Mouse (Mus musculus) intestine, embryonic 16.5 days (tissue): ENCODE measurements around the gene Lmod2. TPM values are rescaled to one million over a fixed set of nuclear protein-coding genes. Genes with fewer than 3 reads are reported as not detected.

Source experiments
- ATAC-seq: fragments of 200-750 bp; cut with Nextera tagmentation; 2 replicates; pipeline ENCODE4 v1.8.0; 2017; ENCODE audit warnings: moderate TSS enrichment, moderate library complexity
- H3K27ac ChIP-seq: fragments of 300-500 bp; sonication (generic); 2 replicates; pipeline ENCODE4 v1.5.1; 2014; ENCODE audit warnings: mild to moderate bottlenecking, low read length
- H3K27me3 ChIP-seq: fragments of 300-500 bp; sonication (generic); replicated peaks from 2 replicates; pipeline ENCODE4 v1.6.1; 2014; ENCODE audit warnings: low read length, control low read depth, mixed read lengths; ENCODE audit not compliant: control insufficient read depth, insufficient read depth
- H3K36me3 ChIP-seq: fragments of 300-500 bp; sonication (generic); 2 replicates; pipeline ENCODE4 v1.6.1; 2014; ENCODE audit warnings: low read length, control low read depth; ENCODE audit not compliant: control insufficient read depth, insufficient read depth
- H3K4me1 ChIP-seq: fragments of 300-500 bp; sonication (generic); 2 replicates; pipeline ENCODE4 v1.6.1; 2014; ENCODE audit warnings: low read length, control low read depth, mixed read lengths; ENCODE audit not compliant: control insufficient read depth, insufficient read depth
- H3K4me2 ChIP-seq: fragments of 300-500 bp; sonication (generic); 2 replicates; pipeline ENCODE4 v1.6.1; 2014; ENCODE audit warnings: low read depth, low read length, control low read depth
- H3K4me3 ChIP-seq: fragments of 300-500 bp; sonication (generic); 2 replicates; pipeline ENCODE4 v1.5.1; 2014; ENCODE audit warnings: mild to moderate bottlenecking, low read length
- H3K9ac ChIP-seq: fragments of 300-500 bp; sonication (generic); 2 replicates; pipeline ENCODE4 v1.6.1; 2014; ENCODE audit warnings: low read depth, low read length
- H3K9me3 ChIP-seq: fragments of 300-500 bp; sonication (generic); 2 replicates; pipeline ENCODE4 v1.6.1; 2016; ENCODE audit warnings: low read length, control low read depth; ENCODE audit not compliant: control insufficient read depth
- WGBS: fragments of 180-500 bp; shearing (Covaris S2); extraction: QIAGEN DNeasy Blood & Tissue Kit; methylation state at CpG from one replicate; pipeline ENCODE4 v1.1.7; 2014; 5-methylcytosine and 5-hydroxymethylcytosine counted together
- polyA plus RNA-seq: library from polyadenylated mRNA; unstranded; fragments of >200 nt; fragmentation: Nextera tagmentation; extraction: Ambion mirVana; gene quantifications from 2 replicates; pipeline ENCODE4 v1.2.1, GENCODE M21; 2015

Gene Lmod2
- polyA plus RNA-seq = 0.09 TPM in 1 of 2 replicates, not detected in the other

DNA sequence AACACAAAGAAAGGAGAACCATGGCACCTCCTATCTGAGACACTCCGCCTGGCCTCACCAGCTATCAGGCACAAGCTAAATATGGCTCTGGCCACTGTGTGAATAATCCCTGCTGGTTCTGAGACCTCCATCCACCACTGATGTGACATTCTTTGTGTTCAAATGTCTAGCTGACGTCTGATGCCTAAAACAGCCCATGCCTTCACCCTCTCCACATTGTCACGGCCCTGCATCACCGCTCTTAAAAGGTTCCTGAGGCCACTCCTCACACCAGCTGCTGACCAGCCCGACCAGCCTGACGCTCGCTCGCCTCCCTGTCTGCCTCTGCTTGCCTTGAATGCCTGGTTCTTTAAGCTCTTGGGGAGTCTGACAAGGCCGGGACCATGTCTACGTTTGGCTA is at the start of gene Lmod2:
TSS of gene Lmod2 (plus strand) at position 263 of the 400 bp plus-strand sequence.
- H3K9ac ChIP-seq = no peak within 1 kb of the TSS
- no peaks in the 10 kb centered on the region for H3K9me3 ChIP-seq
- no peaks in the 10 kb centered on the region for H3K36me3 ChIP-seq
- 78% methylated on average over 10 of the region's 10 CpGs for WGBS
- no peaks in the 10 kb centered on the region for H3K27me3 ChIP-seq
- ATAC-seq = no peak
- no peak within 1 kb of the TSS for H3K4me3 ChIP-seq
- H3K27ac ChIP-seq = no peak within 1 kb of the TSS
- H3K4me2 ChIP-seq = no peak within 1 kb of the TSS
- H3K4me1 ChIP-seq = no peaks in the 10 kb centered on the region

DNA sequence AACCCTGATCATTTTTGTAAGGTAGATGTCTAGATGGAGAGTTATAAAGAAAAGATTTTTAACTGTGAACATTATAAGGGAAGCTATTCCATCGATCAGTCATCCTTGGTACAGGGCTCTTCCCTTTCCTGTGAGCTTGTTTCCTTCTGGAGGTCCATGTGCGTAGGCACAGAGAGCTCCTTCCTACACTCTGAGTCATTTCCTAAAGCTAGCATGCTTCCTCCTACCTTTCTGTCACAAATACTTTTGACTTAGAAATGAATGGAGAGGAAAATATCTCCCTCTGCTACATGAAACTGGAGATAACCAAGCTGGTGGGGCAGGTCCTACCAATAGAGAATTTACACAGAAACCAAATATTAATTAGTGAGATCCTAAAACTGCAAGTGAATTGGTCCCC is 47.8 kb upstream of the Lmod2 start:
- ATAC-seq = no peak
- Histone ChIP-seq H3K9me3 (no peaks in the 10 kb centered on the region), H3K4me2 (no peak overlapping the region), H3K36me3 (no peaks in the 10 kb centered on the region), H3K4me1 (no peaks in the 10 kb centered on the region), H3K27ac (no peak overlapping the region), H3K9ac (no peak overlapping the region), H3K27me3 (no peaks in the 10 kb centered on the region), H3K4me3 (no peak overlapping the region)
- 81% methylated on average over 2 of the region's 2 CpGs for WGBS

DNA sequence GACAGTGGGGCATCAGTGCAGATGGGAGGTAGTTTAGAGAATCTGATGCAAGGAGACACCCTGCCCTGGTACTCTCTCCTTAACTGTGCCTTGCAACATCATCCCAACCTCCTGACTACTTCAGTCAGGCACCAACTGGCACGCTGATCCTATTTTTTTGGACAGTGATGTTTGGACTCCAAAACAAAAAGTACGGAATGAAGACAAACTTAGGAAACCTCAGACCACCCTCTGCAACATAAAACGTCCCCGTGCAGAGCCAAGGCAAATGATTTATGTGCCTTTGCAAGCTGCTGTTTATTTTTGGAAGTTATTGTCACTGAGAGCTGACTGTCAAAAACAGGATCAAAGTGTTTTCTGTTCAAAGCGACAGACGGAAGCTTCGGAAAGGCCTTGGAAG is 45.5 kb upstream of the Lmod2 start:
- no peak for ATAC-seq
- H3K4me3 ChIP-seq = no peak overlapping the region
- H3K9me3 ChIP-seq = no peaks in the 10 kb centered on the region
- 47% methylated on average over 7 of the region's 7 CpGs for WGBS
- no peak overlapping the region for H3K9ac ChIP-seq
- no peaks in the 10 kb centered on the region for H3K27me3 ChIP-seq
- H3K4me1 ChIP-seq = no peaks in the 10 kb centered on the region
- H3K36me3 ChIP-seq = no peaks in the 10 kb centered on the region
- no peak overlapping the region for H3K27ac ChIP-seq
- H3K4me2 ChIP-seq = no peak overlapping the region

DNA sequence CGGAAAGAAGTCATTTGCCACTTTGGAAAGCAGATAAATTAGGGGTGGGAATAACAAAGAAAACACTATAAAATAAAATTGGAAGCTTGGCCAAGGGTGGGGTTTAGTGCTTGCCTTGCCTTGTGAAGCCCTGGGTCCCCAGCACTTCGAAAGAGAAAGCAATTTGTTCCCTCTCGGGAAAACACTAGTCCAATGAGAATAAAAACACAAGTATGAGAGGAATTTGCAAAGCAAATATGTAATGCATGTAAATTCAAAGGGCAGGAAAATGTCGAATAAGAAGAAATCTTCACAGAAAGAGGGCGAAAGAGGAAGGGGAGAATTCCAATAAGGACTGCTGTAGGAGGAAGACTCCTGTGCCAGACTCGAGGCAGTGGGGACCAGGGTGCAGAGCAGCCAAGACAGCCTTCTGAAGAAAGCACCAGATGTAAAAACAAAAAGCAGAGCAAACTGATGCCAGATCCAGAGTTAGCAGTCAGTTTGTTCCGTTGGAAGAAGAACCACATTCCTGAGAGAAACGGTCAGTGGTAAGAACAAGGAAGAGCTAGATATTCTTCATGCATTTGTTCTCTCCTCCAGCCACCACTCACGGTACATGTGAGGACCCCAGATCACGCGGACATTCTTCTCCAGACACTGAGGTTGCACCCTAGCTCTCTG is 43.0 kb upstream of the Lmod2 start:
- ATAC-seq = no peak
- no peak overlapping the region for H3K9ac ChIP-seq
- no peaks in the 10 kb centered on the region for H3K9me3 ChIP-seq
- H3K4me3 ChIP-seq = no peak overlapping the region
- H3K4me1 ChIP-seq = no peaks in the 10 kb centered on the region
- peak overlapping the region; percentile 4; the same call in 1 of the 2 replicates for H3K4me2 ChIP-seq
- H3K36me3 ChIP-seq = no peaks in the 10 kb centered on the region
- H3K27me3 ChIP-seq = no peaks in the 10 kb centered on the region
- 45% methylated on average over 11 of the region's 11 CpGs for WGBS
- no peak overlapping the region for H3K27ac ChIP-seq

DNA sequence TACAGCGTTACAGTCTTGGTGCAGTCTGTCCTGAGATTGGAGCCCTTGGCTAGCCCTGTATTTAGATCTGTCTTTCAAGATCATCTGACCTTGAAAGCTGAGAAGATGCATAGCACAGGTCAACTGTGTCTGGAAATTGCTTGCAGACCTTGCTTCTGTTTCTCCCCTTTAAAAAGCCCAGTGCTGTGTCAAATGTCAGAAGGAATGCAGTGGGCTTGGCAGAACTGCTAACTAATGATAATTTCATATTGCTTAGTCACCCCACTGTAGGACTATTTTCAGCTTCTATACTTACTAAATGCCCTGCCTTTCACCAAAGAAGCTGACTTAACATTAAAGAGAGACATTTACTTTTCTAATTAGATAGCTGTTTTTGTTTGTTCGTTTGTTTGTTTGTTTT is 42.1 kb upstream of the Lmod2 start:
- H3K4me2 ChIP-seq = no peak overlapping the region
- H3K36me3 ChIP-seq = no peaks in the 10 kb centered on the region
- H3K27me3 ChIP-seq = no peaks in the 10 kb centered on the region
- no peak overlapping the region for H3K27ac ChIP-seq
- WGBS = 79% methylated on average over 2 of the region's 2 CpGs
- no peak for ATAC-seq
- H3K9ac ChIP-seq = no peak overlapping the region
- no peaks in the 10 kb centered on the region for H3K9me3 ChIP-seq
- H3K4me1 ChIP-seq = no peaks in the 10 kb centered on the region
- no peak overlapping the region for H3K4me3 ChIP-seq

DNA sequence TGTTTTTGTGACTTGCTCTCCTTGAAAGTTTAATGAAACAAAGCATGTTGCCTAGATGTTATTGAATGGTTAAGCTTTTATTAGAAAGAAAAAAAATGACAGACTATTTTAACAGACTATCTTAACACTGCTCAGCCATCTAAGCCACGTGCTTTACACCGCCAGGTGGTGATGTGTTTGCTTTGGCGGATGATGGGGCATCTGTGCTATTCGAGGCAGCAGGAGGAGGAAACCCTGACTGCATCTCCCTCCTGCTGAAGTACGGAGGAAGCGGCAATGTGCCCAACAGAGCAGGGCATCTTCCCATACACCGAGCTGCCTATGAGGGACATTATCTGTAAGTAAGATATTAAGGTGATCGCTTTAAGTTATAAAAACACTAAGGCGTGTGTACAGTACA is 33.5 kb upstream of the Lmod2 start:
- H3K27me3 ChIP-seq = no peaks in the 10 kb centered on the region
- no peak overlapping the region for H3K27ac ChIP-seq
- no peak overlapping the region for H3K9ac ChIP-seq
- H3K36me3 ChIP-seq = no peaks in the 10 kb centered on the region
- 68% methylated on average over 9 of the region's 9 CpGs for WGBS
- no peak for ATAC-seq
- H3K4me1 ChIP-seq = no peaks in the 10 kb centered on the region
- H3K4me2 ChIP-seq = no peak overlapping the region
- no peaks in the 10 kb centered on the region for H3K9me3 ChIP-seq
- no peak overlapping the region for H3K4me3 ChIP-seq

DNA sequence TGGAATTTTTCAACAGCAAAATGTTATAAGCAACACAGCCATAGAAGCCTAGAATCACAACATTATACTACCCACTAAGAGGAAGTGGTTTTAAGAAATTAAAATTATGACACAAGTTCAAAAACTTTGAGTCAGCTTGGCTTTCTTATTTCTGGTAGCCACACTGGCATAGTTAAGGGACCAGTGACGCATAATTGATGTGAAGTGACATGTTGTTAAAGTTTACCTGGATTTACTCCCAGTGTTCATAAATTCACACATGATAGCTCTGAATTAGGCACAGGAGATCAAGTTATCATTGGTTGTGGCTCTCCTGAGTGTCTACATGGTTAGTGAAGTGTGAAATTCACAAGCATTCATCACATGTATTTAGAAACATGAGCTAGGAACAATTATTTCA is 32.7 kb upstream of the Lmod2 start:
- Histone ChIP-seq H3K4me3 (no peak overlapping the region), H3K27me3 (no peaks in the 10 kb centered on the region), H3K9me3 (no peaks in the 10 kb centered on the region), H3K4me2 (no peak overlapping the region), H3K9ac (no peak overlapping the region), H3K27ac (no peak overlapping the region), H3K4me1 (no peaks in the 10 kb centered on the region), H3K36me3 (no peaks in the 10 kb centered on the region)
- 90% methylated on average over 1 of the region's 1 CpGs for WGBS
- no peak for ATAC-seq

DNA sequence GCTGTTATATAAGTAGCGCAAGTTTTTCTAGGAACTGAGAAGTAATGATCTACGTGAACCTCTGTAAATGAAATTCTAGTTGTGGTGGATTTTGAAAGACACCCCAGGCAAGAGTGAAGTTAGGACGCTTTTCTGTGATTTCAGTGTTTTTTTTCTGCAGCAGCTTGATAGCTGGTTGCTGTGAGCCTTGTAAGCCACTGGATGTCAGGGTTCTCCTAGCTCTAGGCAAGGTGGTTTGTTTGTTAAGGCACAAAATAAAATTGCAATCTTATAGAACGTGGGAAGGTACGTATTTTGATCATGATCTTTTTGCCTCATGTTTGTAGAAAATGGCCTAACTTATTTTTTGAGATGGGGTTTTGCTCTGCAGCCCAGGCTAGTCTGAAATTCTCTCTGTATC is 28.6 kb upstream of the Lmod2 start:
- Histone ChIP-seq H3K9ac (no peak overlapping the region), H3K4me2 (no peak overlapping the region), H3K4me3 (no peak overlapping the region), H3K27ac (no peak overlapping the region), H3K36me3 (no peaks in the 10 kb centered on the region), H3K9me3 (no peaks in the 10 kb centered on the region), H3K4me1 (no peaks in the 10 kb centered on the region), H3K27me3 (no peaks in the 10 kb centered on the region)
- WGBS = 88% methylated on average over 5 of the region's 5 CpGs
- no peak for ATAC-seq

DNA sequence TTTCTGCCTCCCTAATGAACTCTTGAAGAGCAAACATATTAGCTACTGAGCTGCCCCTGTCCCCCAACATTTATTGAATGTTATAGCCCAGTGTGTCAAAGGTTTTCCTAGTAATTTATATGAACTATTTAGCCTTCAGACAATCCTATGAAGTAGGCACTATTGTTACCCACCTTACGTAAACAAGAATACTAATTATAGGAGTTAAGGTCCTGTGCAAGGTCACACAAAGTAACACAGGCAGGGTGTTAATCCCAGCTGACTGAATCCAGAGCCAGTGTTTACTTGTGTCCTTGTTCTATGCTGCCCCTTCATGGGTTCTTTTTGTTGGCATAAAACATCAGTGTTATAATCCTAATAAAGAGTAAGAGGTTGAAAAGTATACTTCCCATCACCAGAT is 27.9 kb upstream of the Lmod2 start:
- Histone ChIP-seq H3K27ac (no peak overlapping the region), H3K4me3 (no peak overlapping the region), H3K9me3 (no peaks in the 10 kb centered on the region), H3K9ac (no peak overlapping the region), H3K27me3 (no peaks in the 10 kb centered on the region), H3K36me3 (no peaks in the 10 kb centered on the region), H3K4me2 (no peak overlapping the region), H3K4me1 (no peaks in the 10 kb centered on the region)
- ATAC-seq = no peak
- WGBS = 72% methylated on average over 1 of the region's 1 CpGs

DNA sequence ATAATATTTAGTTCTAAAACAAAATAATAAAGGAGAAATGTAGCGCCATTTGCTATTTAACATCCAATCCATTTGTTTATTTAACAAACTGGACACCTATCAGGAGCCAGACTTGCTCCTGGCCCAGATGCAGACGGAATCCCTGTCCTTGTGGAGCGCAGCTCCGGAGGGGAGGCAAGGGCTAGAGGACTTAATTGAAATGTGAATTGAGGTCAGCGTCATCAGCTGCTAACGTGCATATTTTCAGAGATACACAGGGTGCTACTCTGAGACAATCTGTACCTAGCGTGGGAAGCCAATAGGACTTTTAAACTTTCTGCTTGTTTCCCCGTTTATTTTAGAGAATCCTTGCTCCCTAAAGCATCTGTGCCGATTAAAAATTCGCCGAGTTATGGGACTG is 27.3 kb upstream of the Lmod2 start:
- no peak overlapping the region for H3K4me2 ChIP-seq
- no peak overlapping the region for H3K9ac ChIP-seq
- 74% methylated on average over 11 of the region's 11 CpGs for WGBS
- no peak for ATAC-seq
- H3K4me3 ChIP-seq = no peak overlapping the region
- no peaks in the 10 kb centered on the region for H3K27me3 ChIP-seq
- no peaks in the 10 kb centered on the region for H3K9me3 ChIP-seq
- no peaks in the 10 kb centered on the region for H3K36me3 ChIP-seq
- H3K4me1 ChIP-seq = no peaks in the 10 kb centered on the region
- H3K27ac ChIP-seq = no peak overlapping the region
